Mouse (Mus musculus) layer of hippocampus, postnatal 36 days (tissue): ENCODE data around the gene Gm14444. TPM values are rescaled to one million over a fixed set of nuclear protein-coding genes. Genes with fewer than 3 reads are reported as not detected.
"Not testable (repeated sequence)": the region's sequence is repeated elsewhere in the genome, so short reads cannot be mapped to it uniquely, and the experiment has no call there.

Experiments
- DNase-seq, 2 experiments: peaks; one replicate each; pipeline ENCODE4 v3.0.0; 2022
- total RNA-seq, 2 experiments: library from RNA; stranded (reverse); gene quantifications; 2 replicates each; pipeline ENCODE4 v1.2.3; 2021

The Gm14444 gene
- 1 to 10 TPM; 1.0 to 1.4 TPM for total RNA-seq

GRCm38 (mm10) chr2:175010022-175010421, at the start of gene Gm14444:
Gm14444 (plus strand) TSS chr2:175010241.
- DNase-seq: not testable (repeated sequence)

DNA sequence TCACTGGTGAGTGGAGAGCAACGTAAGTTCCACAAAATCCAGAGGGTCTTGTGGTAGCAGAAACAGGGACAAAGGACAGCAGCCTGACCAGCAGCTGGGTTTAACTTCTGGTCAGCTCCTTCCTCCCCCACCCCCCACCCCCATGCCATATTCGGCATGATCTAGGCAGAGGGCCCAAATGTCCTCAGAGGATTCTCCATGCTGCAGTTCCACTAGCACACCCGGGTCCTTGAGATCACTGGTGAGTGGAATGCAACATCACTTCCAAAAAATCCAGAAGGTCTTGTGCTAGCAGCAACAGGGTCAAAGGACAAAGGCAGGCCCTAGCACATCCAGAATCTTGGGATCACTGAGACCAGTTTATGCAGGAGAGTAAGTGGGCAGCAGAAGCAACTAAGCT, 44.6 kb upstream of the Gm14444 start:
- DNase-seq: not testable (repeated sequence)

- DNase-seq: not testable (repeated sequence)
Observed at GRCm38 (mm10) chr2:175044268-175044667, 34.2 kb downstream of the Gm14444 start.

GRCm38 (mm10) chr2:175067681-175068261, 57.7 kb downstream of the Gm14444 start, which contains the start of gene Gm14393:
Gm14393 (minus strand) TSS chr2:175067781.
- DNase-seq: not testable (repeated sequence)

Other genes starting within 250 kb of the Gm14444 start
- gene Edn3, start 249.6 kb upstream of the Gm14444 start, total RNA-seq: 1 to 10 TPM; 3.3 to 3.4 TPM
- gene Gm14393, start 57.5 kb downstream of the Gm14444 start, total RNA-seq: under 1 TPM in 1 of 2 experiments, not detected in 1; 0.77 TPM
- gene Gm14399, start 131.8 kb downstream of the Gm14444 start, total RNA-seq: 10 to 100 TPM; 23.3 to 25.3 TPM
- gene Gm14443, start 165.6 kb downstream of the Gm14444 start, total RNA-seq: 1 to 10 TPM; 5.9 to 8.9 TPM
- gene Gm14391, start 196.7 kb downstream of the Gm14444 start, total RNA-seq: 100 to 1,000 TPM in 1 of 2 experiments, 10 to 100 TPM in 1; 83.2 to 101 TPM